Mouse (Mus musculus): ENCODE measurements at regions not wholly inside any gene's neighbourhood (a gene's known extent, or its start where the extent isn't known, plus 50 kb on each side); places are given as distances from the start of the nearest gene placed in this dataset.
A peak's percentile ranks its signal among the peaks of the same experiment; 100 is the strongest.

GRCm38 (mm10) chr1:47097084-47097996, 204.7 kb upstream of the Slc39a10 start:
- no peak for ATAC-seq (ENCODE audit: poor library complexity, severe bottlenecking)

DNA sequence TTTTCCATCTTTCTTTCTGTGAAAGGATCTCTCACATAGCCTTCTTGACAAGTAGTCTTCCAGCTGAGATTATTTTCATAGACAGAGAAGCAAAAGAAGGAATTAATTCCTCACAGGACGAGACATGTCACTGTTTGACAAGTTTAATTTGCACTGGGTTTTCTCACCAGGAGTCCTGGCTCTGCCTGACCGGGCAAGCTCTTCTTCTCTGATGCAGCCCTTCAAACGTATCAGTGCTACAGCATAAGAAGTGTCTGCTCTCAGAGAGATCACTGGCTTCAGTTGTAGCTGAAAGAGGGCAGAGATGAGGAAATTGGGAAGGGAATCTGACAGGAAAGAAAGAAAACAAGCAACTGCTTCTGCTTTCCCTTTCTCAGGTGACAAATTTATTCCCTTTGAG, 201.8 kb upstream of the Slc39a10 start:
- no peak for ATAC-seq (ENCODE audit: poor library complexity, severe bottlenecking)

DNA sequence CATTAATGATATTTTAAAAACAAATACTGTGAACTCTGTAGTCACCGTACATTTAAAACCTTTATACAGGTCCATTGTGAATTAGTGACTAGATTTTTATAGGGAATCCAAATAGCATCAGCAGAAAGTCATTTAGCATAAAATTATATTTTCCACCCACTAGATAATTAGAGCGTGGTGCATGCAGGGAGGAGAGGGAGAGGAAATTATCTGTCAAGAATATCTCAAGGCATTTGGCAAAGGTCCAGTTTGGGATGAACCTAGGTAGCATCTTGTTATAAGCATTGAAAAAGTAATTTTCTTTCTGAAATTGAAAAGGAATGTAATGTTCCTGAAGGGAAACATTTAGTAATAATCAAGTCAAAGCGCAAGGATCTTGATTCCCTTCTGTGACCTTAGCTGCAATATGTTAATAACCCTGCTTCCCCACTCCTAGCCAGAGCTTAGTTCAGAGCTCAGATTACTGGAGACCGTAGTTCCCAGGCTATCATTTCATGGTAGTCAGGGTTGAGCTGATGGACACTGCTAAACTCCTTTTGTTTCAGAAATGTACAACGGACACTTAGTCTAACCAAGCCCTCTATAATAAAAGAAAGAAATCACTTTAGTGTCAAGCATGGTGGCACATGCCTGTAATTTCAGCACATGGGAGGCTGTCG, 200.8 kb upstream of the Slc39a10 start:
- ATAC-seq (ENCODE audit: poor library complexity, severe bottlenecking), result no peak

- no peak for ATAC-seq (ENCODE audit: poor library complexity, severe bottlenecking)
These were observed 183.8 kb upstream of the Slc39a10 start for GRCm38 (mm10) chr1:47076423-47076822.

- no peak for ATAC-seq (ENCODE audit: poor library complexity, severe bottlenecking)
These were observed 165.5 kb upstream of the Slc39a10 start for GRCm38 (mm10) chr1:47058149-47058548.

- no peak for ATAC-seq (ENCODE audit: poor library complexity, severe bottlenecking)
These were observed 164.7 kb upstream of the Slc39a10 start for GRCm38 (mm10) chr1:47057344-47057743.

GRCm38 (mm10) chr1:47051109-47051508, 158.5 kb upstream of the Slc39a10 start:
- ATAC-seq (ENCODE audit: poor library complexity, severe bottlenecking), result no peak

- ATAC-seq (ENCODE audit: poor library complexity, severe bottlenecking), result no peak
These were observed 157.8 kb upstream of the Slc39a10 start for GRCm38 (mm10) chr1:47050492-47050891.

DNA sequence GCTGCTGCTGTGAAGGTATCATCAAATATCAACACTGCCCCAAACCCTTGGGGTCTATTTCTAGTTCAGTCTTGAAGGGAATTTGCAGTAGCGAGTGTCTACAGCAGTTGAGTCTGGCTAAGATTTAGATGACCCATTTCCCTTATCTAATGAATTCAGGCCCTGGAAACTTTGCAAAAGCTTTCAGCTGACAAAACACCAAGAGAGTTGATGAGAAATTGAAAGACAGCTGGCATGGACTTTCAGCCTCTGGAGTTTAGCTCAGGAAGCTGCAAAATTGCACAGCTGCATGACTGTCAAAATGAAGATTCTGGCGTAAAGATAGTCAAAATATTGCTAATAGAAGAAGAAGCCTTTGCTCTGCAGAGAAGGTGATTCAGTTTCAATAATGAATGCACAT, 144.9 kb upstream of the Slc39a10 start:
- no peak for ATAC-seq (ENCODE audit: poor library complexity, severe bottlenecking)

GRCm38 (mm10) chr1:47019356-47019755, 126.7 kb upstream of the Slc39a10 start:
- no peak for ATAC-seq (ENCODE audit: poor library complexity, severe bottlenecking)

GRCm38 (mm10) chr1:47014526-47014925, 121.9 kb upstream of the Slc39a10 start:
- no peak for ATAC-seq (ENCODE audit: poor library complexity, severe bottlenecking)

GRCm38 (mm10) chr1:47003746-47004145, 111.1 kb upstream of the Slc39a10 start:
- ATAC-seq (ENCODE audit: poor library complexity, severe bottlenecking), result no peak

DNA sequence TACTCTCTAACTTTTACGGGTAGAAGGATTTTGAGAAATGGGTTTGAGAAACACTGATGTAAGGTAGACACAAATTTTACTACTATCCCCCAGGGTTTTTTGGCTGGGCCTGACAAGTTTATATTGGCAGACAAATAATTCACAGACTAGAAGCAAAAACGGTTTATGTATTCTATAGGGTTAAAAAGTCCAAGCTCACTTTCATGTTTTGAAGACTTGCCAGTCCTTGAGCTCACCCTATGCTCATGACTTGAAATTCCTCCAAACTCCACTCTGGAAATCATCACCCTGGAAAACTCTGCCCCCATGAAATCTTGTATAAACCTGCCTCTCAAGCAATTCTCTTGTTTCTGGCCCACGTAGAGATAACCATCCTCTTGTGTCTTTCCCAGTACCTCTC, 106.7 kb upstream of the Slc39a10 start:
- no peak for ATAC-seq (ENCODE audit: poor library complexity, severe bottlenecking)

DNA sequence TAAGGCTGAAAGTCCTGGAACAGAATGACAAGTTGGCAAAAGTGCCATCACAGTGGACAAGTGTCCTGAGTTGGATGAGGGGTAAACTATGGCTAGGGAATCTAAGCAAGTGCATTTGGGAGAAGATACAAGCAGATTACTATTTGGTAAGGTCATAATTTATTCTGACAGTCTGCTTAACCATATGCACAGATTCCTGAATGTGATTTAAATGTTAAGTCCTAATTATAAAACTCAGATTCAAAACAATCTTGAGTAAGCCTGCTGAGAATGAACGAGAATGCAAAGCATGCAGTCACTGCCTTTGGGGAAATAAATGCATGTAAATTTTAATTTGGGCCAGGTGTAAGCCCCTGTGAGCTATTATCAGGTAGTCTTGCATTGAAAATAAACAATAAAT, 93.3 kb upstream of the Slc39a10 start:
- no peak for ATAC-seq (ENCODE audit: poor library complexity, severe bottlenecking)

GRCm38 (mm10) chr1:46983093-46983492, 90.4 kb upstream of the Slc39a10 start:
- ATAC-seq (ENCODE audit: poor library complexity, severe bottlenecking), result no peak

DNA sequence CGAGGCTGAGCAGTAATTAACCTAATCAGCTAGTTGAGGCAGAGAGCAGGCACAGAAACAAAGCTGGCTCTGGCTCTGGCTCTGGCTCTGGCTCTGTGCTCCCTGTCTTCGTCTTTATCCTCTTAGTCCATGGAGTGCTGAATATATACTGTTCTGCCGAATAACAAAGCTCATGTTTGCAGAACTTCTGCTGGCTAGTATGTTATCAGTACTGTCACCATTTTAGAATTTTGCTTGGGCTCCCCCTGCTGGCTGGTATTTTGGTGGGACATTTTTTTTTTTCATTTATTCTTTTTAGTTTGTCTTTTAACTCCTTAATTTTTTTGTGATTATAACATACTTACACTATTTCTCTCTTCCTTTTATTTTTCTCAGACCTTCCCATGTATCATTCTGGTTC, 77.8 kb upstream of the Slc39a10 start:
- ATAC-seq (ENCODE audit: poor library complexity, severe bottlenecking), result peak; percentile 47

- ATAC-seq (ENCODE audit: poor library complexity, severe bottlenecking), result no peak
These were observed 75.7 kb upstream of the Slc39a10 start for GRCm38 (mm10) chr1:46968361-46968760.

- ATAC-seq (ENCODE audit: poor library complexity, severe bottlenecking), result no peak
These were observed 74.2 kb upstream of the Slc39a10 start for GRCm38 (mm10) chr1:46966917-46967266.

GRCm38 (mm10) chr1:46965996-46966916, 73.6 kb upstream of the Slc39a10 start:
- no peak for ATAC-seq (ENCODE audit: poor library complexity, severe bottlenecking)

DNA sequence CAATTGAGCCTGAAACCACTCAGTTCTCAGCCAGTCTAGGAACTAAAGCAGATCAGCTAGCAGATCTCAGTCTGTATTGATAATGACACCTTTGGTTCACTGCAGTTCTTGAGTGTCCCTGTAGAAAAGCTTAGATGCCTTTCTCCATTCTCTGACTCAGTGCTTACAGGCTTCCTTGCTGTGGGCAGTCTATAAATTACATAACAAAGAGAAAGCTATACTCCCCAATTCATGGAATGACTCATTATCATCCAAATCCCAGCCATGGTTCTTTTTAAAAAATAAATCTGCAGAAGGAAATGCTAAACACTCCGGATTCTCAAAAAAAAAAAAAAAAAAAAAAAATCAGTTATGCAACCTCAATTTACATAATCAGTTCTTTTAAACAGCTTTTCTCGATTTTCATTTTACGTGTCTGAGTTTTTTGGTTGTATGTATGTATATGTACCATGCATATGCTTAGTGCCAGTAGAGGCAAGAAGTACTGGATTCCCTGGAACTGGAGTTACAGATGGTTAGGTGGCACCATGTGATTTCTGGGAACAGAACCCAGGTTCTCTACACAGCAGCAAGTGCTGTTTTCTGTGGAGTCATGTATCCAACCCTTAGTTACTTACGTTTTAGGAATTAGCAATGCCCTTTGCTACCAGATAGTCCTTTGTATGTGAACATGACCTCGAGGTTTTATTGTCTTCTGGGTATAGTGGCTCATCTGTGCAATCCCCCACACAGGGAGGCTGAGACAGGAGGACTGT, 71.5 kb upstream of the Slc39a10 start:
- no peak for ATAC-seq (ENCODE audit: poor library complexity, severe bottlenecking)
